Mouse (Mus musculus): ENCODE measurements at regions not wholly inside any gene's neighbourhood (a gene's known extent, or its start where the extent isn't known, plus 50 kb on each side); places are given as distances from the start of the nearest gene placed in this dataset.
A peak's percentile ranks its signal among the peaks of the same experiment; 100 is the strongest.

DNA sequence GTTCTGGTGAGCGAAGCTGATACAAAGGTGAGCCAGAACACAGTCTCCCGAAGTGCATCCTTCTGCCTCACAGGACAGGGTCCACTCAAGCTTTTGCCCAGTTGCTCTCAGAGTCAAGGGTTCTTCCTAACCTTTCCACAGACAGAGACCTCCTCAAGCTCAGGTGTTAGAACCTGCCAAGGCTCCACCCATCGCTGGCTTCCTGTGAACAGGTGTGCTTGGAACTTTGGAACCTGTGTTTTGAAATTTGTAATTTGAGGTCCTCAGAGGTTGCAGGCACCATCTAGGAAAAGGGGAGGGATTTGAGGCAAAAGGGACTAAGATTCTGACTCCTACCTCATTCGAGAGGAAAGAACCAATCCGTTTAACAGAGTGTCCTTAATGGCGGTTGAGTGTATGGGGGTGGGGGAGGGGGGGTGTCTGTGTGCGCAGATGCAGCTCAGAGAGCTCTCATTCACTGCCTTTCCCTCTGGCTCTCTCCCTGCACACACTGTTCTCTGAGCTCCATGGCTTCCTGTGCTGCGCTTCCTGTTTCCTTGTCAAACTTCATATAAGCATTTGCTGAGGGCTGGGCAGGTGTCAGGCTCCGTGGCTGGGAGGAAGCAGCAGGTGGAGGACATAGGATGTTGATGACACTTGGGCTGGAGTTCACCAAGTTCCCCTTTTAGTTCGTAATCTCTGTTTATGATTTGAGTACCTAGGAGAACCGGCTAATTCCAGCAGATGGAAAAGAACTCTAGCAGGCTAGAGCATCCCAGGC, 195.8 kb downstream of the Pten start:
- Histone ChIP-seq H3K27ac (replicated peaks; ENCODE audit: low read depth, low read length) (no peak overlapping the region), H3K4me1 (ENCODE audit: control insufficient read depth, insufficient read depth, insufficient read length, low read length) (peaks cover 3% of the 10 kb centered on the region; the same call in 1 of the 2 replicates), H3K4me3 (ENCODE audit: insufficient read depth, low read depth, low read length) (no peak overlapping the region)

DNA sequence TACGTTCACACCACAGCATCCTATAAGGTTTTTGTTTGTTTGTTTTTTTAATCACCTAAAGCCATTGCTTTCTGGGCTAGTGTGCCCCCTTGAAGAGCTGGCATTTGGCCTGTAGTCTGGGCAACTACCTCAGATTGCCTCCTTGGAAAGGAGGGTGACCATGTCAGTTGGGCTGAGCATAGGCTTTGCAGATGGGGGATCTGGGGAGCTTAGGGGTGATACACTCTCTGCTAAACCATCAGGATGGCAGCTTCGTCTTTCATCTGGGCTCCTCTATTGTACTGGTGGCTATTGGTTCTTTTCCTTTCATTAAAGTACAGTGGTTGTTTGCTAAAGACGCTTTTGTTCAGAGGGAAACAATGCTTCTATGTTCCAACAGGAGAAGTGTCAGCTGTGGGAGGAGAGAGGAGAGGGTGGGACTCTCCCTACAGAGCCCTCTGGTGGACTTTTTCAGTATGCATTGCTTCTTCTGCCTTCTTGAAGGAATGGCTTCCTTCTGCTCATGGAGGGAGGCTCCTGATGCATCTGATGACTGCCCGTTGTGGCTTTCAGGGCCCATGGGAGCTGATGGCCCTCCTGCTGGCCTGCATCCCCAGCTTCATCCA, 196.8 kb downstream of the Pten start:
- H3K4me1 ChIP-seq (ENCODE audit: control insufficient read depth, insufficient read depth, insufficient read length, low read length) = peaks cover 7% of the 10 kb centered on the region; the same call in 1 of the 2 replicates
- no peak overlapping the region for H3K4me3 ChIP-seq (ENCODE audit: insufficient read depth, low read depth, low read length)
- H3K27ac ChIP-seq (replicated peaks; ENCODE audit: low read depth, low read length) = no peak overlapping the region

DNA sequence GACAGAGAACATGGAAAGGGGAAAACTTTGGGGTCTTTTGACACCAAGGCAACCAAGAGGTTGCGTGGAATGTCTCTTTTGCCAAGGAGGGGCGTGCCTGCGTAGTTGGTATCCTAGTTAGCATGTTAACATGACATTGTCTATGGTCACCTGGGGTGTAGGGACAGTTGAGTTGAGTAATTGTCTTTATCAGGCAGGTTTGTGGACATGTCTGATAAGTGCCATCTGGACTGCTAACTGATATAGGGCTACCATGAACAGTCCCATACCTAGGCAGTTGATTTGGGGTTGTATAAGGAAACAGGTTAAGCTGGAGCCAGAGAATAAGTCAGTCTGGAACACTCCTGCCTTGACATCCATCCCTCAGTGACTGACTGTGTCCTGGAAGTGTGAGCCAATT, 197.6 kb downstream of the Pten start:
- Histone ChIP-seq H3K27ac (replicated peaks; ENCODE audit: low read depth, low read length) (no peak overlapping the region), H3K4me3 (ENCODE audit: insufficient read depth, low read depth, low read length) (no peak overlapping the region)

DNA sequence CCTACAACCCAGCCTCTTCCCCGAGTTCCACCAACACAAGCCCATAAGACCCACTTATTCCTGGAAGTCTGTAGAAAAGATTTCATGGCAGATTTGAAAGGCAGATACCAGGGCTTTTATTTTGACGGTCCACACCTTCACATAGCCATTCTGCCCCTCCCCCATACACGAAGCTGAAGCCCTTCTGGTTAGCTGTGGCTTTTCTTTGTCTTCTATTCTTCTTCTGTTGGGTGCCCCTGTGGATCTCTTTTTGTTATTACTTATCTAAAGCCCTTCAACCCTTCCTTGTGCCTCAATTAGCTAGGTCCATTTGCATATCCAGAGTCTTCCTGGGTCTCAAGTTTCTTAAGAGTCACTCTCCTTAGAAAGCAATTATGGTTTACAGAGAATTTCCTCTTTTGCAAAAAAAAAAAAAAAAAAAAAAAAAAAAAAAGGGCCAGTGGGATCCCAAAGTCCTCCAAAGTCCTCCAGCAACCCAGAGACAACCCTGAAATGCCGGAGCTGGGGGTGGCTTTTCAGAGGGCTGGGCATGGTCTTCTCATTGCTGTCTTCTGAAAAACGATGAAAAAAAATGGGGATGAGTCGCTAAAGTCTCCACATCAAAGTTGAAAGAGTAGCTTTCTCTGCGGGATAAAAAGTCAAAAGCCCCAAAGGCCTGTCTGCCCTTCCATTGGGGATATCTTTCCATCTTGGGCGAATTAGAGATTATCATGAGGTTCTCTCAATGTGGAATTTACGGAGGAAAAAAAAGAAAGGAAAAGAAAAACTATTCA, 199.0 kb downstream of the Pten start:
- Histone ChIP-seq H3K4me3 (ENCODE audit: insufficient read depth, low read depth, low read length) (peak overlapping the region; percentile 35), H3K27ac (replicated peaks; ENCODE audit: low read depth, low read length) (peak overlapping the region; percentile 16; the same call in 1 of the 2 replicates), H3K4me1 (ENCODE audit: control insufficient read depth, insufficient read depth, insufficient read length, low read length) (peaks cover 7% of the 10 kb centered on the region; the same call in 1 of the 2 replicates)

More for the DNA sequence above, 197.6 kb downstream of the Pten start:
- H3K4me1 ChIP-seq (ENCODE audit: control insufficient read depth, insufficient read depth, insufficient read length, low read length) = peaks cover 7% of the 10 kb centered on the region; the same call in 1 of the 2 replicates

DNA sequence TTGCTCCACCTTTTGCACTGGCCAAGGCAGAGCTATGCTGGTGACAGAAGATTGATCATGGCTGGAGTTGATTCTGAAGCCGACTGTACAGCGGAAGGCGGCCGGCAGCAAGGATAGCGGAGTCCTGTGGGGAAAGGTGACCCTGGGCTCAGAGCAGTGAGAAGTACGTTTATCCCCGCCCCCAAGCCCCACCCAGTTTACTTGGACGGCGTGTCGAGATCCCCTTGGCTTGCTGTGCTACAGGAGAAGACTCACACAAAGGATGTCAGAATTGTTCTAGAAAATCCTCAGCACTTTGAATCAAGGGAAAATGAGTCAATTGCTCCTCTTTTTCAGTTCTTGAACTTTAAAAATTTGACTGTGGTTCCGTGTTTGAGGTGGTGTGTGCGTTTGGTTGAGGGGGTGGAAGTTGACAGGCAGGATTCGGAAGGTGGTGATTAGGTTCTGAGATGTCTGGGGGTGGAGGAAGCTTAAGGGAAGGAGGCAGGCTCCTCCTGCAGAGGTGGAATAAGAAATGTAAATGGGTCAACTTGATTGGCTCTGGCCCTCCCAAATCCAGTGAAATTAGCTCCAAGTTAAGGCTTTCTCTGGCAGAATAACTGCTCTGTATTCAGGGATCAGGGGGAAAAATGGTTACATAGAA, 199.7 kb downstream of the Pten start:
- peak overlapping the region; percentile 16; the same call in 1 of the 2 replicates for H3K27ac ChIP-seq (replicated peaks; ENCODE audit: low read depth, low read length)
- peak overlapping the region; percentile 35 for H3K4me3 ChIP-seq (ENCODE audit: insufficient read depth, low read depth, low read length)
- peaks cover 7% of the 10 kb centered on the region; the same call in 1 of the 2 replicates for H3K4me1 ChIP-seq (ENCODE audit: control insufficient read depth, insufficient read depth, insufficient read length, low read length)

DNA sequence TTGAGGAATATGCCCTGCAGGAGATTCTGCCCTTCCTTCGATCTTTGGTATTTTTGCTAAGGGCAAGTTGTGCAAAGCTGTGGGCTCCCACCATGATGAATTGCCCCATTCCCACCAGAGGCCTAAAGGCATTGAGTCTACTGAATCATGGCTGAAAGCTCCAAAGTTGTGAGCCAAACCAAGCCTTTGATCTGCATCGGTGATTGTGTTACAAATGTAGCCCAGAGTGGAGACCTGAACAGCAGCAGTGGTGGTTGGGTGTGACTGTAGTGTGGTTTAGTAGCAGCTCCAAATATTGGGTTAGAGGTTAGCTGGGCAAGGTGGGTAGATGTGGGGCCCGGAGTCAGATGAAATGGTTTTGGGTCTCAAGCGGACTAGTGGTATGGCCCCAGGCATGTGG, 201.0 kb downstream of the Pten start:
- Histone ChIP-seq H3K4me1 (ENCODE audit: control insufficient read depth, insufficient read depth, insufficient read length, low read length) (peaks cover 3% of the 10 kb centered on the region; the same call in 1 of the 2 replicates), H3K27ac (replicated peaks; ENCODE audit: low read depth, low read length) (no peak overlapping the region), H3K4me3 (ENCODE audit: insufficient read depth, low read depth, low read length) (no peak overlapping the region)

DNA sequence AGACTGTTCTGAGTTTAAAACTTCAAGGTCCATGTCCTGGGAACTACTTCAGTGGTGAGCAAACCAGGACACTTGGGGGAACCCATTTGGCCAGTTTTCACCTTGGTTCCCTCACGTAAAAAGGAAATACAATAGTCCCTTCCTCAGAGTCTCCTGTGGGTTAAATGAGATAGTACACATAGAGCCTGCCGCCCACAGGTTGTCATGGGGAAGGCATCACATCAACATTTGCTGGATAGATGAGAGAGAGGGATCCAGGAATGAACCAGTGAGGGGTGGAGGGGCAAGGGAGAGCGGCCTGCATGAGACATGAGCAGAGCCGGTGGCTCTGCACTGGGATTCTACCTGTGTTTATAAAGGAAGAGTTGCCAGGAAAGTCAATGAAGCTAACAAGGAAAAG, 201.5 kb downstream of the Pten start:
- Histone ChIP-seq H3K4me3 (ENCODE audit: insufficient read depth, low read depth, low read length) (no peak overlapping the region), H3K4me1 (ENCODE audit: control insufficient read depth, insufficient read depth, insufficient read length, low read length) (peaks cover 3% of the 10 kb centered on the region; the same call in 1 of the 2 replicates), H3K27ac (replicated peaks; ENCODE audit: low read depth, low read length) (no peak overlapping the region)

DNA sequence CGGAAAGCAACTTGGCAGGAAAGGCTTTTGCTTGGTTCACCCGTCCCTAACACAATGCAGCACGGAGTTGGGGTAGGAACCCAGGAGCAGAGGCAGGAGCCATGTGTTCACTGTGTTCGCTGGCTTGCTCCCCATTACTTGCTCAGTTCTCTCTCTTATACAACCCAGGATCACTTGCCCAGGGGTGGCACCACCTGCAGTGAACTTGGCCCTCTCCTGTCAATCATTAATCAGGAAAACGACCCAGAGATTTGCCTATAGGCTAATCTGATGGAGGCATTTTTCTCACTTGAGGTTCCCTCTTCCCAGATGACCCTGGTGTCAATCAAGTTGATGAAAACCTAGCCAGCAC, 202.5 kb downstream of the Pten start:
- H3K4me3 ChIP-seq (ENCODE audit: insufficient read depth, low read depth, low read length) = no peak overlapping the region
- H3K27ac ChIP-seq (replicated peaks; ENCODE audit: low read depth, low read length) = no peak overlapping the region
- H3K4me1 ChIP-seq (ENCODE audit: control insufficient read depth, insufficient read depth, insufficient read length, low read length) = peaks cover 3% of the 10 kb centered on the region; the same call in 1 of the 2 replicates

DNA sequence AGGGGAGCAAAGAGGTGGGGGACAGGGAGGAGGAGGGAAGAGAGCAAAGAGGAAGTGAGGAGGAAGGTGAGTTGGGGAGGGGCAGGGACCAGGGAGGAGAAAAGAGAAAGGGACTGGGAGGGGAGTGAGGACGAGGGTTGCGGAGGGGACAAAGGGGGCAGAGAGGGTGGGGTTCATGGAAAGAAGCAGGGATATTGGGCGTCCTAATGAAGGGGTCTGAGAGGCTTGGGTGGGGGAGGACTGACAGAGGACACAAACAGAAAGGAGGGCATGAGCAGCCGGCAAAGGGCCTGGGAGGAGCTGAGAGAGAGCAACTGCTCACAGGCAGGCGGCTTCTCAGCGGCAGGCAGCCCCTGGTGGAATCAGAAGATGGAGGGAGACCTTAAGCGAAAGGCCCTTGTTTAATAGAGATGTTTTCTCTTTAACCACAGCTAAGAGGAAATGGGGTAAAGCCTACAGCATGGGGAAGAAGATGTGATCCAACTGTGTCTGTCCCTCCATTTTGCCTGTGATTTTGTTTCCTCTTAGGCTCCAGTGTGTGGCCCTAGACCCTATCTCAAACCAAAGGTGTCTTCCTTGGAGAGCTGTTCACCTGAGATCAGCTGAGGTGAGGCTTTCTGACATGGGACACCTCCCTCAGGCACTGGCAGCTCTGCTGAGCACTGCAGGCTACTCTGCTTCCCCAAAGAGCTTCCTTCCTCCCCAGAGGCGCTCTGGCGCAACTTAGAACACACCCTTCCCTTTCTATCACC, 203.1 kb downstream of the Pten start:
- H3K4me3 ChIP-seq (ENCODE audit: insufficient read depth, low read depth, low read length) = no peak overlapping the region
- H3K27ac ChIP-seq (replicated peaks; ENCODE audit: low read depth, low read length) = no peak overlapping the region
- peaks cover 3% of the 10 kb centered on the region; the same call in 1 of the 2 replicates for H3K4me1 ChIP-seq (ENCODE audit: control insufficient read depth, insufficient read depth, insufficient read length, low read length)

DNA sequence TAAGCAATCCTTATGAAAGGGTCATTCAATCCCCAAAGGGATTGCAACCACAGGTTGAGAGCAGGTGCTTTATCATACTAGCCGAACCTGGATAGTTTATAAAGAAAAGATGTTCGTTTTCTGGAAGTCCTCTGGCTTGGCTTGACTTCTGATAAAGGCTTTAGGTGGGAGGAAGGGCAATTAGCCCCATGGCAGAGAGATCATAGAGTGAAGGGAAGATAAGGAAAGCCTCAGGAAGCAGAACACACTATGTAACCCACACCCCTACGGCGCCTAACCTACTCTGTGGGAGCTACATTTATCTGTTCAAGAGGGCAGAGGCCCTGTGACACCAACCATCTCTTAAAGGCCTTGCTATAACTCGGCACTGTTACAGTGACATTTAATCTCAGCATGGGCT, 204.2 kb downstream of the Pten start:
- no peak overlapping the region for H3K27ac ChIP-seq (replicated peaks; ENCODE audit: low read depth, low read length)
- H3K4me3 ChIP-seq (ENCODE audit: insufficient read depth, low read depth, low read length) = no peak overlapping the region
- H3K4me1 ChIP-seq (ENCODE audit: control insufficient read depth, insufficient read depth, insufficient read length, low read length) = peaks cover 3% of the 10 kb centered on the region; the same call in 1 of the 2 replicates

DNA sequence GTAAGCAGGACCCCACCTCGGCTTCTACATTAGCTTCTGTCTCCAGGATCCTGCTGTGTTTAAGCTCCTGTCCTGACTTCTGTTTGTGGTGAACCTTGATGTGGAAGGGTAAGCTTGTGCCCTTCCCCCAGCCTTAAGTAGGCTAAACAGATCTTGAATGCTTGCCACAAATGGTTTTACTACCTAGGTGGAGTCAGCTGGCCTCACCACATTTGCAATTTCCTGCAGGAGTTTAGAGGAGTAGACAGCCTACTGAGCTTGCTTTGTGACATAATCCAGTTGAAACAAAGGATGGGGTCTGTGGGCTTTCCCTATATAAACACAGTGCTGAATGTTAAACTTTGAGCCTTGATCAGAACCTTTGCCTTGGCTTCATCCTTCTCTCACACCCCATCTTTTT, 206.7 kb downstream of the Pten start:
- Histone ChIP-seq H3K4me1 (ENCODE audit: control insufficient read depth, insufficient read depth, insufficient read length, low read length) (no peaks in the 10 kb centered on the region), H3K4me3 (ENCODE audit: insufficient read depth, low read depth, low read length) (no peak overlapping the region), H3K27ac (replicated peaks; ENCODE audit: low read depth, low read length) (no peak overlapping the region)

DNA sequence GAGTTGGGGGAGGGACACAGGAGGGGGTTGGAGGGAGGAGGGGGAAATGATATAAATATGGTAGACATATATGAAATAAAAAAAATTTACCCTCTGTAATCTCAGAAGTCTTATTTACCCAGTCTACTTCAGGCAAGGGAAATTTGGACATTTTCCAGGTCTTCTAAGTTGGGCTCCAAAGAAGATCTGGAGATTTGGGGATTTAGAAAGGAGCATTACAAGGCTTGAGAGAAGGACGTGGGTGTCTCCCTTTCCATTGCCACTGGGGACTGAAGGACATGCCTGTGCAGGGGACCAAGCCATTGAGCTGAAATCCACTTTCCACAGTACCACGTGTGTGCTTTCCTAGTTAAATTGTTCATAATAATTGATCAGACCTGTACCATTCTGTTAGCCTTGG, 208.2 kb downstream of the Pten start:
- no peak overlapping the region for H3K4me3 ChIP-seq (ENCODE audit: insufficient read depth, low read depth, low read length)

DNA sequence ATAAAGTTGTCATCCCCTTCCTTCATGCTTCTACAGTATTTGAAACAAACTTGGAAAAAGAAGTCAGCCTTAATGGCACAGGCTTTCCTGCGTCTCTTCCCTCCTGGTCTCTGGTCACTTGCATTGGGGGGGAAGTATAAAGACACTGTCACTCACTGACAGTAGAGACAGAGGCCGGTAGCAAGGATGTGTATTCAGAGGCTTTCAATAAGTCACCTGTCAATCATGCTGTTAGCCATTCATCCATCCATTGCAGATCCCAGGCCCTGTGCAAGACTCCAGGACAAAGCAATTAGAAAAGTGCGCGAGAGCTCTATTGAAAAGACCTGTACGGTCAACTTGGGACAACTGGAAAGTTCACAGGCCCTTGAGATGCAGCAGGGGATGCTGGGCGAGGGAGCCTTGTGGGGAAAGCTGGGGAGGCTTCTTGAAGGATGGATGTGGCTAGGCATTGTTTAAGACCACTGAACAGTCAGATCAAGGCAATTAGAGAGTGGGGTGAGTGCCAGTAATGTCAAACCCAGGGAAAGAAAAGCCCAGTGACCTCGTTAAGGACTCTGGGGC, 212.0 kb downstream of the Pten start:
- Histone ChIP-seq H3K27ac (replicated peaks; ENCODE audit: low read depth, low read length) (no peak overlapping the region), H3K4me1 (ENCODE audit: control insufficient read depth, insufficient read depth, insufficient read length, low read length) (no peaks in the 10 kb centered on the region), H3K4me3 (ENCODE audit: insufficient read depth, low read depth, low read length) (no peak overlapping the region)

More for the DNA sequence above, 208.2 kb downstream of the Pten start:
- Histone ChIP-seq H3K4me1 (ENCODE audit: control insufficient read depth, insufficient read depth, insufficient read length, low read length) (no peaks in the 10 kb centered on the region), H3K27ac (replicated peaks; ENCODE audit: low read depth, low read length) (no peak overlapping the region)

DNA sequence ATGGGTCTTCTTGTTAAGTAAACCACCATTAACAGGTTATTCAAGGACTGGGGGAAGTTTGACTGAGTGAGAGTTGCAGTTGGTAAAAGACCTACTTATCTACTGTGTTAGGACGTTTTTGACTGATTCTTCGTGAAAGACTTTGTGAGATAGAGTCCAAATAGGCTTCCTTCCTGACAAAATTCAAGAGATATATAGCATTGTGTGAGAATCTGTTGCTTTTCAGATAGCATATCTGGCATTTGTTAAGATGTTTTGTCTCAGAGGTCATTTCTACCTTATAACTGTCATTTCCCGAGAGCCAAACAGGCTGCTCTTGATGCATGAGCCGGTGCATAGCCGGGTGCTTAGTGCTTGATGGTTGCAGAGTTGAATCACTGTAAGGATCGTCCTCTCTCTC, 214.8 kb downstream of the Pten start:
- H3K4me1 ChIP-seq (ENCODE audit: control insufficient read depth, insufficient read depth, insufficient read length, low read length) = peaks cover 2% of the 10 kb centered on the region; the same call in 1 of the 2 replicates
- no peak overlapping the region for H3K4me3 ChIP-seq (ENCODE audit: insufficient read depth, low read depth, low read length)
- H3K27ac ChIP-seq (replicated peaks; ENCODE audit: low read depth, low read length) = no peak overlapping the region

All from brown adipose tissue, adult 24 weeks (tissue).